Mouse (Mus musculus): ENCODE measurements around the gene Ivl. TPM values are rescaled to one million over a fixed set of nuclear protein-coding genes. Genes with fewer than 3 reads are reported as not detected.

Ivl gene
- polyA plus RNA-seq, 1 experiment from 2014 or later, result not detected

- Histone ChIP-seq H3K4me1 (ENCODE audit: control insufficient read depth, insufficient read depth, low read length) (no peaks in the 10 kb centered on the region), H3K27me3 (replicated peaks; ENCODE audit: control insufficient read depth, insufficient read depth, low read length) (no peaks in the 10 kb centered on the region), H3K4me2 (ENCODE audit: low read length) (no peak overlapping the region), H3K9me3 (replicated peaks; ENCODE audit: control insufficient read depth, low read length) (no peaks in the 10 kb centered on the region), H3K36me3 (ENCODE audit: control insufficient read depth, insufficient read depth, low read length) (no peaks in the 10 kb centered on the region), H3K27ac (ENCODE audit: low read depth, low read length) (no peak overlapping the region), H3K4me3 (ENCODE audit: low read depth, low read length) (no peak overlapping the region), H3K9ac (ENCODE audit: low read length) (no peak overlapping the region)
- WGBS, result 81% methylated on average over 3 of the region's 3 CpGs
- ATAC-seq, result no peak
- DNase-seq (ENCODE audit: low spot score), result no peak
Measured at GRCm38 (mm10) chr3:92587190-92587589, 13.7 kb upstream of the Ivl start.

- no peaks in the 10 kb centered on the region for H3K27me3 ChIP-seq (replicated peaks; ENCODE audit: control insufficient read depth, insufficient read depth, low read length)
- no peaks in the 10 kb centered on the region for H3K36me3 ChIP-seq (ENCODE audit: control insufficient read depth, insufficient read depth, low read length)
- H3K9me3 ChIP-seq (replicated peaks; ENCODE audit: control insufficient read depth, low read length), result no peaks in the 10 kb centered on the region
- no peak for ATAC-seq
- no peak overlapping the region for H3K4me3 ChIP-seq (ENCODE audit: low read depth, low read length)
- H3K9ac ChIP-seq (ENCODE audit: low read length), result no peak overlapping the region
- no peaks in the 10 kb centered on the region for H3K4me1 ChIP-seq (ENCODE audit: control insufficient read depth, insufficient read depth, low read length)
- H3K4me2 ChIP-seq (ENCODE audit: low read length), result no peak overlapping the region
- 85% methylated on average over 1 of the region's 1 CpGs for WGBS
- no peak overlapping the region for H3K27ac ChIP-seq (ENCODE audit: low read depth, low read length)
- DNase-seq (ENCODE audit: low spot score), result no peak
Measured at GRCm38 (mm10) chr3:92585055-92585454, 11.5 kb upstream of the Ivl start.

GRCm38 (mm10) chr3:92583164-92583826 is 9.8 kb upstream of the Ivl start:
- H3K9me3 ChIP-seq (replicated peaks; ENCODE audit: control insufficient read depth, low read length), result no peaks in the 10 kb centered on the region
- ATAC-seq, result no peak
- WGBS, result 68% methylated on average over 3 of the region's 3 CpGs
- peak; percentile 7 for DNase-seq (ENCODE audit: low spot score)
- no peak overlapping the region for H3K27ac ChIP-seq (ENCODE audit: low read depth, low read length)
- no peak overlapping the region for H3K4me3 ChIP-seq (ENCODE audit: low read depth, low read length)
- H3K9ac ChIP-seq (ENCODE audit: low read length), result no peak overlapping the region
- no peaks in the 10 kb centered on the region for H3K27me3 ChIP-seq (replicated peaks; ENCODE audit: control insufficient read depth, insufficient read depth, low read length)
- no peak overlapping the region for H3K4me2 ChIP-seq (ENCODE audit: low read length)
- H3K36me3 ChIP-seq (ENCODE audit: control insufficient read depth, insufficient read depth, low read length), result no peaks in the 10 kb centered on the region
- H3K4me1 ChIP-seq (ENCODE audit: control insufficient read depth, insufficient read depth, low read length), result no peaks in the 10 kb centered on the region

DNA sequence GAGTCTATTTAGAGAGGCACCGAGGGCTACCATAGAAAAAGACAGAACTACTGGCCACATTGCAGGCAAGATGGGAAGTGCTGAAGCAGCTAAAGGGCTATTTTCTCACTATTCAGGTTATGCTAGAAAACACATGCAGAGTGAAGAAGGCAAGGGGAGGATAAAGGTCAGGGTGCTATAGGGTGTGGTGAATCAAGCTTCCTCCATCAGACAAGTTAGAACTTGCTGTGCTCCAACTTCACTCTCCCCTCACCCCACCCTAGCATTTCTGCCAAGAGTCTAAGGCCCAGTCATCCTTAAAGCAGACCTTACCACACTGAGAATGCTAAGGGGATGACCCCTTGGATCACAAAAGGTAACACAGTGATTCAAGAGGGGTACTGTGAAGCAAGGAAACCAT is 6.0 kb upstream of the Ivl start:
- Histone ChIP-seq H3K9ac (ENCODE audit: low read length) (no peak overlapping the region), H3K4me2 (ENCODE audit: low read length) (no peak overlapping the region), H3K36me3 (ENCODE audit: control insufficient read depth, insufficient read depth, low read length) (no peaks in the 10 kb centered on the region), H3K27me3 (replicated peaks; ENCODE audit: control insufficient read depth, insufficient read depth, low read length) (no peaks in the 10 kb centered on the region), H3K4me1 (ENCODE audit: control insufficient read depth, insufficient read depth, low read length) (no peaks in the 10 kb centered on the region), H3K9me3 (replicated peaks; ENCODE audit: control insufficient read depth, low read length) (no peaks in the 10 kb centered on the region), H3K27ac (ENCODE audit: low read depth, low read length) (no peak overlapping the region), H3K4me3 (ENCODE audit: low read depth, low read length) (no peak overlapping the region)
- DNase-seq (ENCODE audit: low spot score) (no peak), ATAC-seq (no peak)
- WGBS, result 69% methylated on average over 1 of the region's 1 CpGs

- Histone ChIP-seq H3K27me3 (replicated peaks; ENCODE audit: control insufficient read depth, insufficient read depth, low read length) (no peaks in the 10 kb centered on the region), H3K4me3 (ENCODE audit: low read depth, low read length) (no peak overlapping the region), H3K4me2 (ENCODE audit: low read length) (no peak overlapping the region), H3K9me3 (replicated peaks; ENCODE audit: control insufficient read depth, low read length) (no peaks in the 10 kb centered on the region), H3K36me3 (ENCODE audit: control insufficient read depth, insufficient read depth, low read length) (no peaks in the 10 kb centered on the region), H3K9ac (ENCODE audit: low read length) (no peak overlapping the region), H3K4me1 (ENCODE audit: control insufficient read depth, insufficient read depth, low read length) (no peaks in the 10 kb centered on the region), H3K27ac (ENCODE audit: low read depth, low read length) (no peak overlapping the region)
- 59% methylated on average over 4 of the region's 4 CpGs for WGBS
- DNase-seq (ENCODE audit: low spot score), result no peak
- no peak for ATAC-seq
Measured at GRCm38 (mm10) chr3:92578652-92579413, 5.3 kb upstream of the Ivl start.

- Histone ChIP-seq H3K27me3 (replicated peaks; ENCODE audit: control insufficient read depth, insufficient read depth, low read length) (no peaks in the 10 kb centered on the region), H3K36me3 (ENCODE audit: control insufficient read depth, insufficient read depth, low read length) (no peaks in the 10 kb centered on the region), H3K9ac (ENCODE audit: low read length) (no peak overlapping the region), H3K9me3 (replicated peaks; ENCODE audit: control insufficient read depth, low read length) (no peaks in the 10 kb centered on the region), H3K4me2 (ENCODE audit: low read length) (no peak overlapping the region), H3K27ac (ENCODE audit: low read depth, low read length) (no peak overlapping the region), H3K4me1 (ENCODE audit: control insufficient read depth, insufficient read depth, low read length) (no peaks in the 10 kb centered on the region), H3K4me3 (ENCODE audit: low read depth, low read length) (no peak overlapping the region)
- DNase-seq (ENCODE audit: low spot score), result no peak
- ATAC-seq, result no peak
- WGBS, result 64% methylated on average over 2 of the region's 2 CpGs
Measured at GRCm38 (mm10) chr3:92572514-92573155, 900 bp downstream of the Ivl start.

GRCm38 (mm10) chr3:92568752-92569151 is 4.8 kb downstream of the Ivl start:
- 96% methylated on average over 2 of the region's 2 CpGs for WGBS
- Histone ChIP-seq H3K9ac (ENCODE audit: low read length) (no peak overlapping the region), H3K27ac (ENCODE audit: low read depth, low read length) (no peak overlapping the region), H3K9me3 (replicated peaks; ENCODE audit: control insufficient read depth, low read length) (no peaks in the 10 kb centered on the region), H3K36me3 (ENCODE audit: control insufficient read depth, insufficient read depth, low read length) (no peaks in the 10 kb centered on the region), H3K27me3 (replicated peaks; ENCODE audit: control insufficient read depth, insufficient read depth, low read length) (no peaks in the 10 kb centered on the region), H3K4me2 (ENCODE audit: low read length) (no peak overlapping the region), H3K4me3 (ENCODE audit: low read depth, low read length) (no peak overlapping the region), H3K4me1 (ENCODE audit: control insufficient read depth, insufficient read depth, low read length) (no peaks in the 10 kb centered on the region)
- DNase-seq (ENCODE audit: low spot score) (no peak), ATAC-seq (no peak)

- Histone ChIP-seq H3K4me1 (ENCODE audit: control insufficient read depth, insufficient read depth, low read length) (no peaks in the 10 kb centered on the region), H3K4me2 (ENCODE audit: low read length) (no peak overlapping the region), H3K9me3 (replicated peaks; ENCODE audit: control insufficient read depth, low read length) (no peaks in the 10 kb centered on the region), H3K27ac (ENCODE audit: low read depth, low read length) (no peak overlapping the region), H3K4me3 (ENCODE audit: low read depth, low read length) (no peak overlapping the region), H3K27me3 (replicated peaks; ENCODE audit: control insufficient read depth, insufficient read depth, low read length) (no peaks in the 10 kb centered on the region), H3K36me3 (ENCODE audit: control insufficient read depth, insufficient read depth, low read length) (no peaks in the 10 kb centered on the region), H3K9ac (ENCODE audit: low read length) (no peak overlapping the region)
- ATAC-seq (no peak), DNase-seq (ENCODE audit: low spot score) (no peak)
Measured at GRCm38 (mm10) chr3:92565418-92565817, 8.1 kb downstream of the Ivl start.

GRCm38 (mm10) chr3:92534411-92534810 is 39.1 kb downstream of the Ivl start, which contains the start of gene 2310046K23Rik:
Gene 2310046K23Rik, minus strand, starts transcription at chr3:92534511.
- Histone ChIP-seq H3K4me2 (ENCODE audit: low read length) (no peak within 1 kb of the TSS), H3K4me1 (ENCODE audit: control insufficient read depth, insufficient read depth, low read length) (no peaks in the 10 kb centered on the region), H3K27ac (ENCODE audit: low read depth, low read length) (no peak within 1 kb of the TSS), H3K36me3 (ENCODE audit: control insufficient read depth, insufficient read depth, low read length) (no peaks in the 10 kb centered on the region), H3K9me3 (replicated peaks; ENCODE audit: control insufficient read depth, low read length) (no peaks in the 10 kb centered on the region), H3K4me3 (ENCODE audit: low read depth, low read length) (no peak within 1 kb of the TSS), H3K27me3 (replicated peaks; ENCODE audit: control insufficient read depth, insufficient read depth, low read length) (no peaks in the 10 kb centered on the region), H3K9ac (ENCODE audit: low read length) (no peak within 1 kb of the TSS)
- ATAC-seq, result no peak
- no peak for DNase-seq (ENCODE audit: low spot score)
- 91% methylated on average over 3 of the region's 3 CpGs for WGBS
